Mouse (Mus musculus): Measurements from ENCODE around the gene Eif2b5.
"Not testable (repeated sequence)": the region's sequence is repeated elsewhere in the genome, so short reads cannot be mapped to it uniquely, and the experiment has no call there.

The Eif2b5 gene

GRCm38 (mm10) chr16:20498677-20499475, at the start of gene Eif2b5:
Gene Eif2b5 (plus strand): TSS chr16:20498817.
- peak; percentile 96 for DNase-seq (ENCODE audit: low read depth)

- DNase-seq (ENCODE audit: low read depth): no peak
These were observed 46.8 kb upstream of the Eif2b5 start for GRCm38 (mm10) chr16:20451774-20452173.

GRCm38 (mm10) chr16:20454155-20454654, 44.4 kb upstream of the Eif2b5 start:
- peak; percentile 33 for DNase-seq (ENCODE audit: low read depth)

- no peak for DNase-seq (ENCODE audit: low read depth)
These were observed 42.5 kb upstream of the Eif2b5 start for GRCm38 (mm10) chr16:20456106-20456505.

- not testable (repeated sequence) for DNase-seq (ENCODE audit: low read depth)
These were observed 39.9 kb upstream of the Eif2b5 start for GRCm38 (mm10) chr16:20458736-20459135.

- DNase-seq (ENCODE audit: low read depth): peak; percentile 12
These were observed 33.9 kb upstream of the Eif2b5 start for GRCm38 (mm10) chr16:20464725-20465124.

GRCm38 (mm10) chr16:20470981-20471380, 27.6 kb upstream of the Eif2b5 start:
- DNase-seq (ENCODE audit: low read depth): no peak

GRCm38 (mm10) chr16:20471686-20472085, 26.9 kb upstream of the Eif2b5 start:
- DNase-seq (ENCODE audit: low read depth): no peak

- DNase-seq (ENCODE audit: low read depth): no peak
These were observed 24.9 kb upstream of the Eif2b5 start for GRCm38 (mm10) chr16:20473748-20474147.

GRCm38 (mm10) chr16:20474211-20474610, 24.4 kb upstream of the Eif2b5 start:
- no peak for DNase-seq (ENCODE audit: low read depth)

- DNase-seq (ENCODE audit: low read depth): no peak
These were observed 23.8 kb upstream of the Eif2b5 start for GRCm38 (mm10) chr16:20474786-20475185.

- no peak for DNase-seq (ENCODE audit: low read depth)
These were observed 23.3 kb upstream of the Eif2b5 start for GRCm38 (mm10) chr16:20475335-20475734.

- DNase-seq (ENCODE audit: low read depth): no peak
These were observed 21.8 kb upstream of the Eif2b5 start for GRCm38 (mm10) chr16:20476857-20477256.

GRCm38 (mm10) chr16:20477270-20477669, 21.3 kb upstream of the Eif2b5 start:
- no peak for DNase-seq (ENCODE audit: low read depth)

GRCm38 (mm10) chr16:20478504-20478903, 20.1 kb upstream of the Eif2b5 start:
- no peak for DNase-seq (ENCODE audit: low read depth)

- not testable (repeated sequence) for DNase-seq (ENCODE audit: low read depth)
These were observed 19.4 kb upstream of the Eif2b5 start for GRCm38 (mm10) chr16:20479026-20479760.

GRCm38 (mm10) chr16:20480115-20480514, 18.5 kb upstream of the Eif2b5 start:
- peak; percentile 76 for DNase-seq (ENCODE audit: low read depth)

GRCm38 (mm10) chr16:20481746-20482145, 16.9 kb upstream of the Eif2b5 start:
- DNase-seq (ENCODE audit: low read depth): no peak

GRCm38 (mm10) chr16:20483716-20484115, 14.9 kb upstream of the Eif2b5 start:
- not testable (repeated sequence) for DNase-seq (ENCODE audit: low read depth)

- DNase-seq (ENCODE audit: low read depth): no peak
These were observed 13.6 kb upstream of the Eif2b5 start for GRCm38 (mm10) chr16:20485061-20485460.

GRCm38 (mm10) chr16:20486048-20486447, 12.6 kb upstream of the Eif2b5 start:
- DNase-seq (ENCODE audit: low read depth): no peak

- peak; percentile 13 for DNase-seq (ENCODE audit: low read depth)
These were observed 10.5 kb upstream of the Eif2b5 start for GRCm38 (mm10) chr16:20488151-20488550.

GRCm38 (mm10) chr16:20488751-20489150, 9.9 kb upstream of the Eif2b5 start:
- not testable (repeated sequence) for DNase-seq (ENCODE audit: low read depth)

All from 416B (cell line).